Mouse (Mus musculus) intestine, embryonic 16.5 days (tissue): ENCODE results near the gene Cipc. TPM values are rescaled to one million over a fixed set of nuclear protein-coding genes. Genes with fewer than 3 reads are reported as not detected.

Experiments used
- ATAC-seq: fragments of 200-750 bp; cut with Nextera tagmentation; 2 replicates; pipeline ENCODE4 v1.8.0; 2017; ENCODE audit warnings: moderate TSS enrichment, moderate library complexity
- H3K27ac ChIP-seq: fragments of 300-500 bp; sonication (generic); 2 replicates; pipeline ENCODE4 v1.5.1; 2014; ENCODE audit warnings: mild to moderate bottlenecking, low read length
- H3K27me3 ChIP-seq: fragments of 300-500 bp; sonication (generic); replicated peaks from 2 replicates; pipeline ENCODE4 v1.6.1; 2014; ENCODE audit warnings: low read length, control low read depth, mixed read lengths; ENCODE audit not compliant: control insufficient read depth, insufficient read depth
- H3K36me3 ChIP-seq: fragments of 300-500 bp; sonication (generic); 2 replicates; pipeline ENCODE4 v1.6.1; 2014; ENCODE audit warnings: low read length, control low read depth; ENCODE audit not compliant: control insufficient read depth, insufficient read depth
- H3K4me1 ChIP-seq: fragments of 300-500 bp; sonication (generic); 2 replicates; pipeline ENCODE4 v1.6.1; 2014; ENCODE audit warnings: low read length, control low read depth, mixed read lengths; ENCODE audit not compliant: control insufficient read depth, insufficient read depth
- H3K4me2 ChIP-seq: fragments of 300-500 bp; sonication (generic); 2 replicates; pipeline ENCODE4 v1.6.1; 2014; ENCODE audit warnings: low read depth, low read length, control low read depth
- H3K4me3 ChIP-seq: fragments of 300-500 bp; sonication (generic); 2 replicates; pipeline ENCODE4 v1.5.1; 2014; ENCODE audit warnings: mild to moderate bottlenecking, low read length
- H3K9ac ChIP-seq: fragments of 300-500 bp; sonication (generic); 2 replicates; pipeline ENCODE4 v1.6.1; 2014; ENCODE audit warnings: low read depth, low read length
- H3K9me3 ChIP-seq: fragments of 300-500 bp; sonication (generic); 2 replicates; pipeline ENCODE4 v1.6.1; 2016; ENCODE audit warnings: low read length, control low read depth; ENCODE audit not compliant: control insufficient read depth
- WGBS: fragments of 180-500 bp; shearing (Covaris S2); extraction: QIAGEN DNeasy Blood & Tissue Kit; methylation state at CpG from one replicate; pipeline ENCODE4 v1.1.7; 2014; 5-methylcytosine and 5-hydroxymethylcytosine counted together
- polyA plus RNA-seq: library from polyadenylated mRNA; unstranded; fragments of >200 nt; fragmentation: Nextera tagmentation; extraction: Ambion mirVana; gene quantifications from 2 replicates; pipeline ENCODE4 v1.2.1, GENCODE M21; 2015

The Cipc gene
- polyA plus RNA-seq, 1 experiment from 2014 or later = 9.5 TPM

DNA sequence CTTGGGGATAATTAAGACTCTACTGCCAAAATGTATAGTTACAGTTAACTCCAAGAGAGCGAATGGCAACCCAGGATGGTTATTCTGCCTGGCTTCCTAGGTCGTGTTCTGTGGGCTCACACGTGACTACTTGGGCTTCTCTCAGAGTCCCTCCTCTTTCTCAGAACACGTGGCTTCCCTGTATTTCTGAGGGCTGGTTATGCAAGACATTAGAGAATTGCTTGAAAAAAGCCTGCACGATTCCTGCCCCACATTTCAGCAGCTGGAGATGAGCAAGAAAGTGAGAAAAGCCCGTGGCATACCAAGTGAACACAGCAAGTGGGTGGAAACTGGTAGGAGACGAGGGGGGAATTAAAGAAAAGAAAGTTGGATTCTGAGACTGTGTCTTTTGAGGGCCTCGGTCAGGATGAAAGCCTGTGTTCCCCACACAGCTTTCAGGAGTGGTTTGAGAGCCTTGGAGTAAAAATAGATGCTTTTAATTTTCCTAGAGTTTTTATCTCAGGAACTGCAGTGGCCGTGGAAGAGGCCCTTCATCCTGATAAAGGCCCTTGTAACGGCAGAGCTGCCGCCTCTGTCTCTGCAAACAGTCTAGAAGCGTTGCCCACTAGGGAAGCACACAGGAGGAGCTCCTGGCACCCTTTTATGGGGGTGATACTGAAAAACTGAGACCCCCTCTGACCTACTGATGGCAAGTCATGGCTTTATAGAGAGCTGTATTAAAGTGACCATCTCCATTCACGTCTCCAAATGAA, 21.8 kb downstream of the Cipc start:
- 67% methylated on average over 13 of the region's 13 CpGs for WGBS

DNA sequence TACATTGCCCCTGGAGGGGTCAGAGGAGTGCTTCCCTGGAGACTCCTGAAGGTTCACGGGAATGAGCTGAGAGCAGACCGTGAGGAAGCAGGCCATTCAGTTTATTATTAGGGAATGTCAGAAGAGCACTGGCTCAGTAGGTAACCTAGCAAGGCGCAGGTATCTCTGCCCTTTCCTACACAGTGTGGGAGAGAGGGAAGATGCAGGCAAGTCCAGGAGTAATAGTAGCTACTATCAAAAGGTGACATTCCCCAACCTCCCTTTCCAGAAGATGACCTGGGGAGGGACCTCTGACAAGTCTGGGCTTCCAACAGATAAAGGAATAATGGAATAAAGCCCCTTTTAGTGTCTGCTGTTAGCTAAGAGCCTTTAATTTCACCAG, 22.4 kb downstream of the Cipc start:
- no peak for ATAC-seq
- Histone ChIP-seq H3K9me3 (no peaks in the 10 kb centered on the region), H3K36me3 (0 out of 2 replicates have a peak, but pooled peaks cover 3% of the 10 kb centered on the region), H3K27me3 (no peaks in the 10 kb centered on the region), H3K4me3 (no peak overlapping the region), H3K4me1 (peaks cover 12% of the 10 kb centered on the region), H3K27ac (no peak overlapping the region), H3K9ac (no peak overlapping the region), H3K4me2 (no peak overlapping the region)
- 71% methylated on average over 3 of the region's 3 CpGs for WGBS

More for the DNA sequence above, 21.8 kb downstream of the Cipc start:
- H3K36me3 ChIP-seq = 0 out of 2 replicates have a peak, but pooled peaks cover 3% of the 10 kb centered on the region
- no peak overlapping the region for H3K27ac ChIP-seq
- no peak overlapping the region for H3K4me3 ChIP-seq
- peaks cover 9% of the 10 kb centered on the region for H3K4me1 ChIP-seq
- no peak overlapping the region for H3K9ac ChIP-seq
- ATAC-seq = no peak
- no peaks in the 10 kb centered on the region for H3K27me3 ChIP-seq
- no peaks in the 10 kb centered on the region for H3K9me3 ChIP-seq
- H3K4me2 ChIP-seq = no peak overlapping the region

DNA sequence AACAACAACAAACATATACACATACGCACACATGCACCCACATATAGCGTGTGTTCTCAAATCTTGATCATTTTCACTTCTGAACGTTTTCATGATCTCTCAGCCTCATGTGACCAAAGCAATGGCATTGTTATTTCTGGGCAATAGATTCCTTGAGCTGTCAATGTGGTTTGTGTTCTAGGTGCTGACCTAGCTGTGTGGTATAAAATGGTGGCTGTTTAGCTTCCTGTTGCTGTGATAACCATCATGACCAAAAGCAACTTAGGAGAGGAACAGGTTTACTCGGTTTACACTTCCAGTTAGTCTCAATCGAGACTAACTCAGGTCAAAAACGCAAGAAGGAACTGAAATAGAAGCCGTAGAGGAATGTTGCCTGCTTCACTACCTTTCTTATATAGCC, 24.2 kb downstream of the Cipc start:
- H3K9ac ChIP-seq = no peak overlapping the region
- no peak for ATAC-seq
- H3K9me3 ChIP-seq = no peaks in the 10 kb centered on the region
- H3K27ac ChIP-seq = no peak overlapping the region
- 87% methylated on average over 7 of the region's 7 CpGs for WGBS
- peaks cover 20% of the 10 kb centered on the region for H3K4me1 ChIP-seq
- H3K4me3 ChIP-seq = no peak overlapping the region
- H3K4me2 ChIP-seq = no peak overlapping the region
- no peaks in the 10 kb centered on the region for H3K27me3 ChIP-seq
- H3K36me3 ChIP-seq = no peaks in the 10 kb centered on the region

DNA sequence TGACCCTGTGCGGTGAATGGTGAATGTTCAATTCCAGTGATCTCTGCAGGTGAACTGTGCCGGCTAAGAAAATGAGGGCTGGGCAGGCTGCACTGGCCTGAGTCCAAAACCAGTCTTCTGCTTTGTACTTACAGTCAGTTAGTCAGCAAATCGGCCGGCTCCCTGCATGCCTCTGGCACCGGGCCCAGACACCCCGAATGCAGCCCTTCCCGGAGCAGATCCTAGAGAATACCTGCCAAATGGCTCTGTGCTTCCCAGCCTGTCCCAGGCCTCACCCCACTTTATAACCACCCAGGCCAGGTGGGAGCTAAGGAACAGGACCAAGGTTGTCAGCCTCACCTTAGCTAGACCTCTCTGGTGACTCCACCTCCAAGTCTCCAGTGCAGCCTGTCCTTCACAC, 26.4 kb downstream of the Cipc start:
- Histone ChIP-seq H3K4me2 (no peak overlapping the region), H3K4me3 (no peak overlapping the region), H3K9ac (no peak overlapping the region), H3K27ac (peak overlapping the region; percentile 47), H3K27me3 (no peaks in the 10 kb centered on the region), H3K9me3 (no peaks in the 10 kb centered on the region), H3K4me1 (peaks cover 23% of the 10 kb centered on the region), H3K36me3 (no peaks in the 10 kb centered on the region)
- peak; percentile 88 for ATAC-seq
- 15% methylated on average over 7 of the region's 7 CpGs for WGBS

DNA sequence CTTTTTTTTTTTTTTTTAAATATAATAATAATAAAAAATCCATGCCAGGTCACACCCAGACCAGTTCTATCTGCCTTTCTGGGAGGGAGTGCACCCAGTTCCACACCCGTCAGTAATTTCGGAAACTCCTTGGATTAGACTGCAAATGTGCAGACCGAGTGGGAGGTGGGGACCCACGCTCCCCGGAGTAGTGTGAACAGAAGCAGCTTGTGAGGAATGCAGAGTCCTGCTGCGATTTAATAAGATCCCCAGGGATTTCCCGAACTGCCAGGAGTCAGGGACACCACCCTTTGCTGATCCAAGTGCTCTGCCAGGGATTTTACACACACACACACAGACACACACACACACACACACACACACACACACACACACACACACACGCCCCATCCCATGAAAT, 26.9 kb downstream of the Cipc start:
- Histone ChIP-seq H3K36me3 (no peaks in the 10 kb centered on the region), H3K9me3 (no peaks in the 10 kb centered on the region), H3K27me3 (no peaks in the 10 kb centered on the region), H3K27ac (peak overlapping the region; percentile 21; the same call in 1 of the 2 replicates), H3K9ac (no peak overlapping the region), H3K4me3 (no peak overlapping the region), H3K4me1 (peaks cover 23% of the 10 kb centered on the region), H3K4me2 (no peak overlapping the region)
- 0 out of 2 replicates have a peak, but pooled peaks have one; percentile 26 for ATAC-seq
- 36% methylated on average over 8 of the region's 8 CpGs for WGBS

DNA sequence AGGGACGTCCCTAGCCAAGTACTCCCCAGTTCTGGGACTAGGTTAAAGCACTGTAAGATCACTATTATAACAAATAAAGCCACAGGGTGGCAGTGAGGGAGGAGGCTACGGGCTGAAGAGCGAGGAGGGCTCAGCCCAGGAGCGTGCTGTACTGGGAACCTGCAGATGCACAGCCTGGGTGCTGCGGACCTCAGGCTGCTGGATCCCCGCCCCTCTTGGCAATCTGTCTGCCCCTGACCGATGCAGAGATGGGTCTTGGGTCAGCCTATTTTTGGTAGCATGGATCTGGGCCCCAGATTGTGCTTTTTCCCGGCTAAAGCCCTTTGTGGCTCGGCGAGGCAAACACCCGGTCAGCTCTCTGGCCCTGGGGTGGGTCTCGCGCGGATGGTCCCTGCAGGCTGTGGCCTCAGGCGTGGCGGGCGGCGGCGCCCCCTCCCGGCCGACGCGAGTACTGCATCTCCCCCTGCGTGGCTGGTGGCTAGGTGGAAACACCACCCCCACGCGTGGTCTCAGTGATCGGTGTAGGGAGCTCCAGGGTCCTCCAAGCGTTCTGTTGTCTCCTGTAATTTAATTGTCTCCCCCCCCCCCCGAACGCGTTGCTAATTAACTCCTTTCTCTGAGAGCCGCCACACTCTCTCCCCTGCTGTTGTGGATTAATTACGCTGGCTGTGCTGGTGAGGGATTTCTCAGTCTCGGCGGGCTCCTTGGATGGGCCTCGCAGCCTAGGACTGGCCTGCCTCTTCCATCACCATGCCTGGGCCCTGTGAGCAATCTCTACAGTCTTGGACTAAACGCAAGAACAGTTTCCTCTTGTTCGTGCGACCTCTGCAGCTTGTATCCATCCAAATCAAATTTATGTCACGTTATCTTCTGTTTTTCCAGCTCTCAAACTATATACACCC, 27.8 kb downstream of the Cipc start:
- Histone ChIP-seq H3K9ac (peak overlapping the region; percentile 48; the same call in 1 of the 2 replicates), H3K4me3 (peak overlapping the region; percentile 33), H3K27ac (no peak overlapping the region; the same call in 1 of the 2 replicates), H3K4me1 (peaks cover 23% of the 10 kb centered on the region), H3K4me2 (peak overlapping the region; percentile 50), H3K9me3 (no peaks in the 10 kb centered on the region), H3K27me3 (no peaks in the 10 kb centered on the region), H3K36me3 (no peaks in the 10 kb centered on the region)
- 7% methylated on average over 39 of the region's 40 CpGs for WGBS
- peak; percentile 54 for ATAC-seq

DNA sequence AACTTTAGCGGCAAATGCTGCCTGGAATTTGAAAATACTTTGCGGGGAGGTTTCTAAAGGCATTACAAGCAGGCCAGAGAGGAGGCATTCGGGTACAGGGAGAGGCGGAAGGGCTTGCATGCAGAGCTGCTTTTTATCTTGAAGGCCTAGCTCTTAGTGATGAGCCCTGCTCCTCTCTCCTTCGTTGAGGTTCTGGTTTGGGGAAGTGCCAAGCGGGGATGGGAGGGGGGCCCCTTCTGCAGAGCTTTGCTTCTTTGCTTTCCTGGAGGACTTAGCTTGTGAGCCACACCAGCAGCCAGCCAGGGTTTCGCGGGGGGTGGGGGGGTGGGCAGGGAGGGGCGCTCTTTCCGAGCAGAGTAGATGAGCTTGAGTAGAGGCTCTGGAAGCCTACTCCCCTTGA, 28.9 kb downstream of the Cipc start:
- no peak overlapping the region for H3K4me3 ChIP-seq
- H3K4me2 ChIP-seq = no peak overlapping the region
- H3K9me3 ChIP-seq = no peaks in the 10 kb centered on the region
- H3K27ac ChIP-seq = no peak overlapping the region
- no peaks in the 10 kb centered on the region for H3K27me3 ChIP-seq
- H3K9ac ChIP-seq = no peak overlapping the region
- H3K36me3 ChIP-seq = no peaks in the 10 kb centered on the region
- ATAC-seq = no peak
- WGBS = 53% methylated on average over 10 of the region's 10 CpGs
- peaks cover 23% of the 10 kb centered on the region for H3K4me1 ChIP-seq

DNA sequence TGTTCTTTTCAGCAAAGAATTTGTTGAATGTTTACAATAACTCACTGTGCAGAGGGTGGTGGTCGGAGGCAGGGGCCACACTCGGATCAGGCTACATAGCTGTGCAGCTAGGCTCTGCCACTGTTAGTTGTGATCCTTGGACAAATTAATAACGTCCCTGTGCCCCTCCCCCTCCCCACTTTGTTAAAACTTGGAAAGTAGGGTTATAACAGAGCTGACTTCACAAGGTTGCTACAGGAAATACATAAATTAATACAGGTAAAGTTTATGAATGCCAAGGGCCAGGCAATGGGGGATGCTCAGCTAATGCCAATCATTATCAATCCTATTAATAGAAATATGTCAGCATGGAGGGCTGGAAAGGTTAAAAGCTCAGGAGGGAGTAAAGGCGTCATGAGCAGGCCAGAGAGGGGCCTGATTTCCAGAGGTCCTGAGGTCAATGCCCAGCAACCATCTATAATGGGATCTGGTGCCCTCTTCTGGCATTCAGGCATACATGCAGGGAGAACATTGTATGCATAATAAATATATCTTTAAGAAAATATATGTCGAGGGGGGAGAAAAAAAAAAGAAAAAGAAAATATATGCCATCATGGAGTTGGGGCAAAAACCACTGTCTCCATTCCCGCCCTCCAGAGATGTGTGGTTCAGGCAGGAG, 29.8 kb downstream of the Cipc start:
- ATAC-seq = no peak
- Histone ChIP-seq H3K27ac (no peak overlapping the region), H3K4me3 (no peak overlapping the region), H3K36me3 (no peaks in the 10 kb centered on the region), H3K9me3 (no peaks in the 10 kb centered on the region), H3K4me1 (peaks cover 23% of the 10 kb centered on the region), H3K9ac (no peak overlapping the region), H3K4me2 (no peak overlapping the region), H3K27me3 (no peaks in the 10 kb centered on the region)
- WGBS = 50% methylated on average over 6 of the region's 6 CpGs

DNA sequence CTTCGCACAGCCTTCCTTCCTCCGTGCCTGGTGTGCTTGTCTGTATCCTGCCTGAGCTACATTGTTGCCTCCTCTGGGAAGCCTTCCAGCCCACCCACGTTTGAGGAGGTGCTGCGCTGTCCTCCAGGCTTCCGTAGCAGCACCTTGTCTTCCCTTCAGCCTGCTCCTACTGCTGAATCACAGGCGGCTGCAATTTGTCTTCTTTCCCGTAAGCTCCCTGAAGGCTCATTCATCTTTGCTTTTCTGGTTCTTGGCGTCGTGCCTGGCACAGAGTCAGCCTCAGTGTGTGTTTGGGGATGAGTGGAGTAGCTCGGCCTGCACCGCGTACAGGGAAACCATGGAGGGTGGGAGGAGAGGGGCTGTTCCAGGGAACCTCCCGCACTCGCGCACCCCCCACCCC, 31.0 kb downstream of the Cipc start:
- Histone ChIP-seq H3K9ac (no peak overlapping the region), H3K36me3 (no peaks in the 10 kb centered on the region), H3K4me2 (no peak overlapping the region), H3K27me3 (peaks cover 3% of the 10 kb centered on the region; the same call in 1 of the 2 replicates), H3K4me1 (peaks cover 21% of the 10 kb centered on the region), H3K9me3 (no peaks in the 10 kb centered on the region), H3K27ac (no peak overlapping the region), H3K4me3 (no peak overlapping the region)
- WGBS = 12% methylated on average over 15 of the region's 15 CpGs
- ATAC-seq = no peak
